Mouse (Mus musculus) lung, postnatal 14 days (tissue): ENCODE measurements around the gene Lmo1.
"Not testable (repeated sequence)": the region's sequence is repeated elsewhere in the genome, so short reads cannot be mapped to it uniquely, and the experiment has no call there.

Experiments used
- DNase-seq: peaks from one replicate; pipeline ENCODE4 v3.0.0; 2021

Gene Lmo1

GRCm38 (mm10) chr7:109101167-109101566 lies 73.8 kb downstream of the Lmo1 start:
- no peak for DNase-seq

DNA sequence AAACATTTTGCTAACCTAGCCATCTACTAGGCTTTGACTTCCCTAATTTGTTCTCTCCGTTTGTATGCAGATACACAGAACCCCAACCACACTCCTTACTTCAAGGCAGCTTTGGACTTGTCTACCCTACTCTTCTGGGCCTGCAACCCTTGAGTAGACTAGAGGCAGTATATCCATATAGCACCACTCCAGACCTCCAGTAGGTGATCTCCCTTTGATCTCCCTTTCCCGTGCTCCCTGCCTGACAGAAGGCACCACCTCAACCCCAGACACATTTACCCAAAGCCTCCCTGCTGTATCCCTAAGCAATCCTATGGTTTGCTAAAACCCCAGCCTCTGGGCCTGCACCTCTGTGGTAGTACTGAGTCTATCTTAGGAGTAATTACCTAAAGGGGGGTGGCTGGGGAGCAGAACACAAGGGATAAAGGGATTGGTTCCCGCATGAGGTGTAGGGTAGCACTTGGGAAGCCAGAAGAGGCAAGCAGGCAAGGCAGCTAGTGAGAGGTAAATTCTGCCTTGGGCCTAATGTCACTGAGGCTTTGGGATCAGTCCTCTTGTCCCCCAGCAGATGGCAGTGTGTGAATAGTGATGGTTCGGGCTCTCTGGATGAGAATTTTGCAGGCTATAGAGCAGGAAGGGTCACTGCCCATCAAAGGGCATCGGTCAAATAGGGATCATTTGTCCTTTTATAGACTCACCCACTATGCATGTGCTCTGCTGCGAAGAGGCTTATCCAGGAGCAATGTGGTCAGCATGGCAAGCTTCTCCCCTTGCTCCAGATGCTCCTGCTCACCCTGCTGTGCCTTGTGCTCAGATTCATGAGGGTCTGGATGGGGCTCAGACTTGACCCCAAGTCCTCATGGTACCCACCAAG lies 76.6 kb downstream of the Lmo1 start:
- DNase-seq: peak; percentile 12

DNA sequence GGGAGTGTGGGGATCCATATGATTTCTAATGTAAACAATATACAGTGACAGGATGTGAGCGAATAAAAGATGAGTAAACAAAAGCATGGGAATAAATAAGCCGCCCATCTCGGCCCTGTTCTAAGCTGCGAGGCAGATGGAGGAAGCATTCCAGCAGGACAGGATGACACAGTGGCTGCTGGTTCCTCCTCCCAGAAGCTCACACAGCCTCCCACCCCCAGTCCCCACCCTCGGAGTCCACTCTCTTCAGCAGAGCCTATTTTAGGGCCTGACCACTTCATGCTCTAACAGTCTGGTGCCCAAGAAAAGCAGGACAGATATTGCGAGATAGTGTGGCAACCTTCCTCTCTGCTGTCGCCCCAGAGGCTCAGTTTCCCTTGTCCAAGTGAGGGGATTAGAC lies 77.8 kb downstream of the Lmo1 start:
- no peak for DNase-seq

GRCm38 (mm10) chr7:109096618-109097017 lies 78.4 kb downstream of the Lmo1 start:
- DNase-seq: no peak

DNA sequence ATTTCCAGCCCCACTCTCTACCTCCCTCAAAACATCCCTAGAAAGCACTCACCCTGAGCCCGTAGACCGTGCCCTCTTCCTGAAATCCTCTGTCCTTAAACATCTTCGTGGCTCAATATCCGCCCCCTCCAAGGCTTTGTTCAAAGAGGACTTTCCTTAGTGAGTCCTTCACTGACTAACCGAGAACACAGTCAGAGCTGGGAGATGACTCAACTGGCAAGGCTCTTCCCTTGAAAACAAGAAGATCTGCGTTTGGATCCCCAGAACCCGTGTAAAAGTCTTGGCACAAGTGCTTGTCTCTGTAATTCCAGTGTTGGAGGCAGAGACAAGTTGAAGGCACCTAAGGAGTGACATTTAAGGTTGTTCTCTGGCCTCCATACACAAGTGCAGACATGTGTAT lies 80.7 kb downstream of the Lmo1 start:
- DNase-seq: no peak

GRCm38 (mm10) chr7:109091316-109091715 lies 83.7 kb downstream of the Lmo1 start:
- not testable (repeated sequence) for DNase-seq
